Mouse (Mus musculus): Measurements from ENCODE around the gene Mad1l1. TPM values are rescaled to one million over a fixed set of nuclear protein-coding genes. Genes with fewer than 3 reads are reported as not detected.
A peak's percentile ranks its signal among the peaks of the same experiment; 100 is the strongest.

Gene Mad1l1
- polyA plus RNA-seq, 1 experiment from 2014 or later: 20.5 TPM

- H3K4me1 ChIP-seq (ENCODE audit: control insufficient read depth in 2 of 2, insufficient read depth in 2 of 2, low read length in 2 of 2): no peaks in the 10 kb centered on the region
- peaks cover 5% of the 10 kb centered on the region; the same call in 1 of the 2 replicates for H3K27me3 ChIP-seq (ENCODE audit: control insufficient read depth, insufficient read depth, low read length)
- no peaks in the 10 kb centered on the region for H3K9me3 ChIP-seq (ENCODE audit: control insufficient read depth, low read length)
- H3K36me3 ChIP-seq (ENCODE audit: control insufficient read depth, insufficient read depth, low read length): no peaks in the 10 kb centered on the region
- 0 out of 2 replicates have a peak, but pooled peaks have one; percentile 32 for ATAC-seq (ENCODE audit: insufficient number of reproducible peaks, insufficient read depth, low FRiP score, low read depth)
- no peak overlapping the region for H3K4me3 ChIP-seq (ENCODE audit: control insufficient read depth in 1 of 2, insufficient read depth in 1 of 2, low read depth in 1 of 2, low read length in 2 of 2)
- WGBS: 87% methylated on average over 6 of the region's 6 CpGs
- H3K9ac ChIP-seq (ENCODE audit: low read length): no peak overlapping the region
- H3K27ac ChIP-seq (replicated peaks in 1 of 2; ENCODE audit: control insufficient read depth in 1 of 2, insufficient read depth in 1 of 2, low read depth in 2 of 2, low read length in 2 of 2): no peak overlapping the region
- H3K4me2 ChIP-seq (ENCODE audit: low read length): no peak overlapping the region
Observed at GRCm38 (mm10) chr5:140249359-140250062, 71.8 kb downstream of the Mad1l1 start.

GRCm38 (mm10) chr5:140248101-140248500 lies 73.3 kb downstream of the Mad1l1 start:
- Histone ChIP-seq H3K4me1 (ENCODE audit: control insufficient read depth in 2 of 2, insufficient read depth in 2 of 2, low read length in 2 of 2) (no peaks in the 10 kb centered on the region), H3K4me3 (ENCODE audit: control insufficient read depth in 1 of 2, insufficient read depth in 1 of 2, low read depth in 1 of 2, low read length in 2 of 2) (no peak overlapping the region), H3K9me3 (ENCODE audit: control insufficient read depth, low read length) (no peaks in the 10 kb centered on the region), H3K36me3 (ENCODE audit: control insufficient read depth, insufficient read depth, low read length) (no peaks in the 10 kb centered on the region), H3K27me3 (ENCODE audit: control insufficient read depth, insufficient read depth, low read length) (0 out of 2 replicates have a peak, but pooled peaks cover 5% of the 10 kb centered on the region), H3K4me2 (ENCODE audit: low read length) (no peak overlapping the region), H3K9ac (ENCODE audit: low read length) (no peak overlapping the region), H3K27ac (replicated peaks in 1 of 2; ENCODE audit: control insufficient read depth in 1 of 2, insufficient read depth in 1 of 2, low read depth in 2 of 2, low read length in 2 of 2) (no peak overlapping the region)
- no peak for ATAC-seq (ENCODE audit: insufficient number of reproducible peaks, insufficient read depth, low FRiP score, low read depth)
- WGBS: 76% methylated on average over 2 of the region's 2 CpGs

- no peak overlapping the region for H3K9ac ChIP-seq (ENCODE audit: low read length)
- H3K27ac ChIP-seq (replicated peaks in 1 of 2; ENCODE audit: control insufficient read depth in 1 of 2, insufficient read depth in 1 of 2, low read depth in 2 of 2, low read length in 2 of 2): no peak overlapping the region
- no peaks in the 10 kb centered on the region for H3K27me3 ChIP-seq (ENCODE audit: control insufficient read depth, insufficient read depth, low read length)
- H3K4me1 ChIP-seq (ENCODE audit: control insufficient read depth in 2 of 2, insufficient read depth in 2 of 2, low read length in 2 of 2): peaks cover 0 to 3% of the 10 kb centered on the region in 2 experiments; a peak in 2 of 4 replicates
- no peak for ATAC-seq (ENCODE audit: insufficient number of reproducible peaks, insufficient read depth, low FRiP score, low read depth)
- WGBS: 67% methylated on average over 3 of the region's 3 CpGs
- no peaks in the 10 kb centered on the region for H3K9me3 ChIP-seq (ENCODE audit: control insufficient read depth, low read length)
- H3K36me3 ChIP-seq (ENCODE audit: control insufficient read depth, insufficient read depth, low read length): no peaks in the 10 kb centered on the region
- no peak overlapping the region for H3K4me3 ChIP-seq (ENCODE audit: control insufficient read depth in 1 of 2, insufficient read depth in 1 of 2, low read depth in 1 of 2, low read length in 2 of 2)
- no peak overlapping the region for H3K4me2 ChIP-seq (ENCODE audit: low read length)
Observed at GRCm38 (mm10) chr5:140240235-140240634, 81.1 kb downstream of the Mad1l1 start.

- Histone ChIP-seq H3K9me3 (ENCODE audit: control insufficient read depth, low read length) (no peaks in the 10 kb centered on the region), H3K27me3 (ENCODE audit: control insufficient read depth, insufficient read depth, low read length) (no peaks in the 10 kb centered on the region), H3K36me3 (ENCODE audit: control insufficient read depth, insufficient read depth, low read length) (no peaks in the 10 kb centered on the region), H3K9ac (ENCODE audit: low read length) (no peak overlapping the region), H3K4me3 (ENCODE audit: control insufficient read depth in 1 of 2, insufficient read depth in 1 of 2, low read depth in 1 of 2, low read length in 2 of 2) (no peak overlapping the region), H3K4me1 (ENCODE audit: control insufficient read depth in 2 of 2, insufficient read depth in 2 of 2, low read length in 2 of 2) (peaks cover 0 to 3% of the 10 kb centered on the region in 2 experiments; a peak in 2 of 4 replicates), H3K27ac (replicated peaks in 1 of 2; ENCODE audit: control insufficient read depth in 1 of 2, insufficient read depth in 1 of 2, low read depth in 2 of 2, low read length in 2 of 2) (no peak overlapping the region), H3K4me2 (ENCODE audit: low read length) (no peak overlapping the region)
- ATAC-seq (ENCODE audit: insufficient number of reproducible peaks, insufficient read depth, low FRiP score, low read depth): no peak
- WGBS: 80% methylated on average over 3 of the region's 3 CpGs
Observed at GRCm38 (mm10) chr5:140238880-140239279, 82.5 kb downstream of the Mad1l1 start.

GRCm38 (mm10) chr5:140230818-140231217 lies 90.5 kb downstream of the Mad1l1 start:
- H3K9me3 ChIP-seq (ENCODE audit: control insufficient read depth, low read length): no peaks in the 10 kb centered on the region
- no peak overlapping the region for H3K4me2 ChIP-seq (ENCODE audit: low read length)
- H3K27ac ChIP-seq (replicated peaks in 1 of 2; ENCODE audit: control insufficient read depth in 1 of 2, insufficient read depth in 1 of 2, low read depth in 2 of 2, low read length in 2 of 2): no peak overlapping the region
- no peak for ATAC-seq (ENCODE audit: insufficient number of reproducible peaks, insufficient read depth, low FRiP score, low read depth)
- H3K36me3 ChIP-seq (ENCODE audit: control insufficient read depth, insufficient read depth, low read length): no peaks in the 10 kb centered on the region
- H3K4me1 ChIP-seq (ENCODE audit: control insufficient read depth in 2 of 2, insufficient read depth in 2 of 2, low read length in 2 of 2): no peaks in the 10 kb centered on the region
- H3K4me3 ChIP-seq (ENCODE audit: control insufficient read depth in 1 of 2, insufficient read depth in 1 of 2, low read depth in 1 of 2, low read length in 2 of 2): no peak overlapping the region
- H3K9ac ChIP-seq (ENCODE audit: low read length): no peak overlapping the region
- WGBS: 92% methylated on average over 6 of the region's 6 CpGs
- no peaks in the 10 kb centered on the region for H3K27me3 ChIP-seq (ENCODE audit: control insufficient read depth, insufficient read depth, low read length)

- WGBS: 77% methylated on average over 3 of the region's 3 CpGs
- ATAC-seq (ENCODE audit: insufficient number of reproducible peaks, insufficient read depth, low FRiP score, low read depth): no peak
- H3K36me3 ChIP-seq (ENCODE audit: control insufficient read depth, insufficient read depth, low read length): no peaks in the 10 kb centered on the region
Observed at GRCm38 (mm10) chr5:140228306-140228705, 93.0 kb downstream of the Mad1l1 start.

GRCm38 (mm10) chr5:140226871-140227270 lies 94.5 kb downstream of the Mad1l1 start:
- H3K4me3 ChIP-seq (ENCODE audit: control insufficient read depth in 1 of 2, insufficient read depth in 1 of 2, low read depth in 1 of 2, low read length in 2 of 2): no peak overlapping the region
- no peaks in the 10 kb centered on the region for H3K4me1 ChIP-seq (ENCODE audit: control insufficient read depth in 2 of 2, insufficient read depth in 2 of 2, low read length in 2 of 2)
- ATAC-seq (ENCODE audit: insufficient number of reproducible peaks, insufficient read depth, low FRiP score, low read depth): no peak
- no peak overlapping the region for H3K27ac ChIP-seq (replicated peaks in 1 of 2; ENCODE audit: control insufficient read depth in 1 of 2, insufficient read depth in 1 of 2, low read depth in 2 of 2, low read length in 2 of 2)
- H3K9me3 ChIP-seq (ENCODE audit: control insufficient read depth, low read length): no peaks in the 10 kb centered on the region
- H3K36me3 ChIP-seq (ENCODE audit: control insufficient read depth, insufficient read depth, low read length): no peaks in the 10 kb centered on the region
- H3K4me2 ChIP-seq (ENCODE audit: low read length): no peak overlapping the region
- no peak overlapping the region for H3K9ac ChIP-seq (ENCODE audit: low read length)
- H3K27me3 ChIP-seq (ENCODE audit: control insufficient read depth, insufficient read depth, low read length): no peaks in the 10 kb centered on the region
- 86% methylated on average over 3 of the region's 3 CpGs for WGBS

More at GRCm38 (mm10) chr5:140228306-140228705, 93.0 kb downstream of the Mad1l1 start:
- Histone ChIP-seq H3K4me1 (ENCODE audit: control insufficient read depth in 2 of 2, insufficient read depth in 2 of 2, low read length in 2 of 2) (no peaks in the 10 kb centered on the region), H3K27ac (replicated peaks in 1 of 2; ENCODE audit: control insufficient read depth in 1 of 2, insufficient read depth in 1 of 2, low read depth in 2 of 2, low read length in 2 of 2) (no peak overlapping the region), H3K4me3 (ENCODE audit: control insufficient read depth in 1 of 2, insufficient read depth in 1 of 2, low read depth in 1 of 2, low read length in 2 of 2) (no peak overlapping the region), H3K4me2 (ENCODE audit: low read length) (no peak overlapping the region), H3K9ac (ENCODE audit: low read length) (no peak overlapping the region), H3K9me3 (ENCODE audit: control insufficient read depth, low read length) (no peaks in the 10 kb centered on the region), H3K27me3 (ENCODE audit: control insufficient read depth, insufficient read depth, low read length) (no peaks in the 10 kb centered on the region)

- Histone ChIP-seq H3K4me2 (ENCODE audit: low read length) (no peak overlapping the region), H3K4me3 (ENCODE audit: control insufficient read depth in 1 of 2, insufficient read depth in 1 of 2, low read depth in 1 of 2, low read length in 2 of 2) (no peak overlapping the region), H3K27me3 (ENCODE audit: control insufficient read depth, insufficient read depth, low read length) (no peaks in the 10 kb centered on the region), H3K4me1 (ENCODE audit: control insufficient read depth in 2 of 2, insufficient read depth in 2 of 2, low read length in 2 of 2) (no peaks in the 10 kb centered on the region; a peak in 1 of 4 replicates), H3K9ac (ENCODE audit: low read length) (no peak overlapping the region), H3K9me3 (ENCODE audit: control insufficient read depth, low read length) (no peaks in the 10 kb centered on the region), H3K36me3 (ENCODE audit: control insufficient read depth, insufficient read depth, low read length) (no peaks in the 10 kb centered on the region), H3K27ac (replicated peaks in 1 of 2; ENCODE audit: control insufficient read depth in 1 of 2, insufficient read depth in 1 of 2, low read depth in 2 of 2, low read length in 2 of 2) (no peak overlapping the region)
- no peak for ATAC-seq (ENCODE audit: insufficient number of reproducible peaks, insufficient read depth, low FRiP score, low read depth)
- 84% methylated on average over 2 of the region's 2 CpGs for WGBS
Observed at GRCm38 (mm10) chr5:140225881-140226280, 95.5 kb downstream of the Mad1l1 start.
